Mouse (Mus musculus) kidney, adult 10 weeks (tissue): ENCODE results near the gene Skp1a. TPM values are rescaled to one million over a fixed set of nuclear protein-coding genes. Genes with fewer than 3 reads are reported as not detected.

Source experiments
- polyA plus RNA-seq: library from polyadenylated mRNA; stranded (reverse); fragments of 350-450 nt; fragmentation: Illumina TruSeq; extraction: RNeasy Lipid Tissue Mini Kit (QIAGEN cat#74804); gene quantifications from one replicate; pipeline ENCODE4 v1.2.3, GENCODE M21; 2014; ENCODE audit warnings: low read depth, low replicate concordance

Skp1a gene
- polyA plus RNA-seq: 1,130 TPM

GRCm38 (mm10) chr11:52231606-52232541, at the start of gene Skp1a:
Skp1a (plus strand) TSS chr11:52231995.

GRCm38 (mm10) chr11:52213887-52214286, 17.9 kb upstream of the Skp1a start, which contains the start of gene Olfr1371:
Olfr1371 (minus strand) TSS chr11:52213987.

GRCm38 (mm10) chr11:52282774-52283595, 51.2 kb downstream of the Skp1a start, which contains the start of gene Tcf7:
Tcf7 (minus strand) TSS chr11:52283014.

Other genes with a start within 250 kb of the Skp1a start
- 335 TPM for gene Ube2b, start 231.2 kb upstream of the Skp1a start, polyA plus RNA-seq
- 7.4 TPM for gene Cdkl3, start 227.8 kb upstream of the Skp1a start, polyA plus RNA-seq
- 134 TPM for gene Ppp2ca, start 133.3 kb upstream of the Skp1a start, polyA plus RNA-seq
- not detected for gene Olfr1373, start 86.5 kb upstream of the Skp1a start, polyA plus RNA-seq
- gene Olfr1371, start 18.0 kb upstream of the Skp1a start, polyA plus RNA-seq: not detected
- gene Tcf7, start 51.0 kb downstream of the Skp1a start, polyA plus RNA-seq: 0.69 TPM
- 550 TPM for gene Vdac1, start 128.9 kb downstream of the Skp1a start, polyA plus RNA-seq
- gene 9530068E07Rik, start 164.4 kb downstream of the Skp1a start, polyA plus RNA-seq: 286 TPM